Mouse (Mus musculus) MEL (cell line): ENCODE measurements around the gene Nipa1. TPM values are rescaled to one million over a fixed set of nuclear protein-coding genes. Genes with fewer than 3 reads are reported as not detected.

ENCODE experiments used
- DNase-seq: peaks from one replicate; pipeline ENCODE4 v3.0.0; 2011; ENCODE audit warnings: low read depth, low spot score
- H3K27ac ChIP-seq: 2 replicates; pipeline ENCODE4 v1.5.1; 2012; ENCODE audit warnings: low read depth, mild to moderate bottlenecking, control low read depth, low read length, moderate library complexity; ENCODE audit not compliant: control insufficient read depth
- H3K27me3 ChIP-seq, 2 experiments: fragments of 150-350 bp in 1 of 2; sonication (generic) in 1 of 2; 2 replicates each; pipeline ENCODE4 v1.6.1; 2012; ENCODE audit warnings: low read length in 2 of 2, mild to moderate bottlenecking in 2 of 2, improper control_type of control experiment in 1 of 2, moderate library complexity in 1 of 2; ENCODE audit not compliant: insufficient read depth in 2 of 2, control insufficient read depth in 1 of 2
- H3K36me3 ChIP-seq, 2 experiments: 2 replicates each; pipeline ENCODE4 v1.6.1; 2012 to 2014; ENCODE audit warnings: low read length in 2 of 2, improper control_type of control experiment in 1 of 2, inconsistent platforms in 1 of 2, mild to moderate bottlenecking in 1 of 2; ENCODE audit not compliant: insufficient read depth in 2 of 2, control insufficient read depth in 1 of 2
- H3K4me1 ChIP-seq, 2 experiments: fragments of 150-350 bp in 1 of 2; sonication (generic) in 1 of 2; 2 replicates each; pipeline ENCODE4 v1.6.1; 2012; ENCODE audit warnings: low read length in 2 of 2, improper control_type of control experiment in 1 of 2, mild to moderate bottlenecking in 1 of 2; ENCODE audit not compliant: insufficient read depth in 2 of 2, control insufficient read depth in 1 of 2
- H3K4me3 ChIP-seq, 2 experiments: fragments of 150-350 bp in 1 of 2; sonication (generic) in 1 of 2; 2 replicates each; pipeline ENCODE4 v1.5.1; 2012; ENCODE audit warnings: low read depth in 2 of 2, low read length in 2 of 2, mild to moderate bottlenecking in 2 of 2, moderate library complexity in 2 of 2, control low read depth in 1 of 2, improper control_type of control experiment in 1 of 2; ENCODE audit not compliant: control insufficient read depth in 1 of 2, insufficient read depth in 1 of 2
- H3K79me2 ChIP-seq: 2 replicates; pipeline ENCODE4 v1.6.1; 2012; ENCODE audit warnings: mild to moderate bottlenecking, low read length, moderate library complexity; ENCODE audit not compliant: control insufficient read depth, poor library complexity, insufficient read depth
- H3K9ac ChIP-seq: 2 replicates; pipeline ENCODE4 v1.6.1; 2012; ENCODE audit warnings: low read depth, mild to moderate bottlenecking, control low read depth, low read length, moderate library complexity; ENCODE audit not compliant: control insufficient read depth, poor library complexity, severe bottlenecking
- H3K9me3 ChIP-seq: fragments of 150-350 bp; sonication (generic); replicated peaks from 2 replicates; pipeline ENCODE4 v1.6.1; 2012; ENCODE audit warnings: mild to moderate bottlenecking, low read length, improper control_type of control experiment, moderate library complexity; ENCODE audit not compliant: insufficient read depth
- CHD2 ChIP-seq: IDR thresholded peaks from 2 replicates; pipeline ENCODE4 v1.6.1; 2011; ENCODE audit warnings: low read length, improper control_type of control experiment
- CTCF ChIP-seq, 3 experiments: IDR thresholded peaks in 2 of 3; conservative IDR thresholded peaks in 1 of 3; 2 replicates each; pipeline ENCODE4 v1.5.1; 2011 to 2012; ENCODE audit warnings: low read length in 3 of 3, low read depth in 2 of 3, mild to moderate bottlenecking in 2 of 3, improper control_type of control experiment in 1 of 3, inconsistent platforms in 1 of 3, mixed read lengths in 1 of 3, moderate library complexity in 1 of 3; ENCODE audit not compliant: control insufficient read depth in 1 of 3, insufficient read depth in 1 of 3, poor library complexity in 1 of 3, severe bottlenecking in 1 of 3
- ETS1 ChIP-seq: IDR thresholded peaks from 2 replicates; pipeline ENCODE4 v1.6.1; 2012; ENCODE audit warnings: low read depth, mild to moderate bottlenecking, inconsistent platforms, low read length, improper control_type of control experiment, moderate library complexity
- GABPA ChIP-seq: IDR thresholded peaks from 2 replicates; pipeline ENCODE4 v1.6.1; 2012; ENCODE audit warnings: low read depth, mild to moderate bottlenecking, inconsistent platforms, low read length, improper control_type of control experiment, moderate library complexity
- HCFC1 ChIP-seq: IDR thresholded peaks from 2 replicates; pipeline ENCODE4 v1.6.1; 2012; ENCODE audit warnings: low read depth, mild to moderate bottlenecking, inconsistent platforms, low read length, improper control_type of control experiment, moderate library complexity
- JUND ChIP-seq: IDR thresholded peaks from 2 replicates; pipeline ENCODE4 v1.6.1; 2011; ENCODE audit warnings: low read depth, mild to moderate bottlenecking, improper control_type of control experiment, low read length
- KAT2A ChIP-seq: conservative IDR thresholded peaks from 2 replicates; pipeline ENCODE4 v1.6.1; 2012; ENCODE audit warnings: low read depth, low read length, improper control_type of control experiment, inconsistent platforms
- MAFK ChIP-seq: IDR thresholded peaks from 2 replicates; pipeline ENCODE4 v1.6.1; 2011; ENCODE audit warnings: low read depth, mild to moderate bottlenecking, low read length, improper control_type of control experiment, borderline replicate concordance
- MAX ChIP-seq: IDR thresholded peaks from 2 replicates; pipeline ENCODE4 v1.6.1; 2011; ENCODE audit warnings: low read length, improper control_type of control experiment
- MAZ ChIP-seq: IDR thresholded peaks from 2 replicates; pipeline ENCODE4 v1.6.1; 2012; ENCODE audit warnings: low read depth, mild to moderate bottlenecking, inconsistent platforms, low read length, improper control_type of control experiment
- MYC ChIP-seq: IDR thresholded peaks from 2 replicates; pipeline ENCODE4 v1.6.1; 2011; ENCODE audit warnings: low read depth, mild to moderate bottlenecking, low read length, improper control_type of control experiment, moderate library complexity
- NELFE ChIP-seq: IDR thresholded peaks from 2 replicates; pipeline ENCODE4 v1.6.1; 2011; ENCODE audit warnings: low read depth, low read length, improper control_type of control experiment
- POLR2A ChIP-seq, 2 experiments: IDR thresholded peaks; 2 replicates each; pipeline ENCODE4 v1.6.1; 2011 to 2012; ENCODE audit warnings: low read length in 2 of 2, mild to moderate bottlenecking in 2 of 2, control low read depth in 1 of 2, improper control_type of control experiment in 1 of 2, low read depth in 1 of 2, moderate library complexity in 1 of 2; ENCODE audit not compliant: control insufficient read depth in 1 of 2, insufficient read depth in 1 of 2, poor library complexity in 1 of 2
- POLR2AphosphoS2 ChIP-seq: IDR thresholded peaks from 2 replicates; pipeline ENCODE4 v1.6.1; 2011; ENCODE audit warnings: low read length, improper control_type of control experiment
- RAD21 ChIP-seq: IDR thresholded peaks from 2 replicates; pipeline ENCODE4 v1.6.1; 2011; ENCODE audit warnings: mild to moderate bottlenecking, low read depth, low read length, improper control_type of control experiment
- SMC3 ChIP-seq: IDR thresholded peaks from 2 replicates; pipeline ENCODE4 v1.6.1; 2011; ENCODE audit warnings: low read depth, low read length, improper control_type of control experiment
- TBP ChIP-seq: IDR thresholded peaks from 2 replicates; pipeline ENCODE4 v1.8.0; 2011; ENCODE audit warnings: low read depth, low read length, improper control_type of control experiment
- USF1 ChIP-seq: IDR thresholded peaks from 2 replicates; pipeline ENCODE4 v1.6.1; 2014; ENCODE audit warnings: low read depth, mild to moderate bottlenecking, inconsistent platforms, low read length, improper control_type of control experiment, moderate library complexity
- ZC3H11A ChIP-seq: IDR thresholded peaks from 2 replicates; pipeline ENCODE4 v1.6.1; 2012; ENCODE audit warnings: low read depth, mild to moderate bottlenecking, inconsistent platforms, low read length, improper control_type of control experiment
- ZKSCAN1 ChIP-seq: IDR thresholded peaks from 2 replicates; pipeline ENCODE4 v1.6.1; 2012; ENCODE audit warnings: low read depth, mild to moderate bottlenecking, inconsistent platforms, low read length, improper control_type of control experiment, moderate library complexity
- ZMIZ1 ChIP-seq: IDR thresholded peaks from 2 replicates; pipeline ENCODE4 v1.6.1; 2012; ENCODE audit warnings: low read depth, mild to moderate bottlenecking, inconsistent platforms, low read length, improper control_type of control experiment, moderate library complexity
- ZNF384 ChIP-seq: IDR thresholded peaks from 2 replicates; pipeline ENCODE4 v1.6.1; 2012; ENCODE audit warnings: low read depth, mild to moderate bottlenecking, inconsistent platforms, low read length, improper control_type of control experiment
- polyA plus RNA-seq, 2 experiments: library from polyadenylated mRNA; stranded (reverse) in 1 of 2; unstranded in 1 of 2; fragments of >175 nt in 1 of 2; fragments of >200 nt in 1 of 2; gene quantifications; 2 replicates each; pipeline versions ENCODE4 v1.2.1 to v1.2.4; 2012; ENCODE audit warnings: low replicate concordance in 2 of 2, low read depth in 1 of 2; ENCODE audit not compliant: insufficient read length in 2 of 2, insufficient read depth in 1 of 2, missing spikeins in 1 of 2
- total RNA-seq: library from RNA; depleted of rRNA; stranded (reverse); fragments of 300-350 nt; gene quantifications from 2 replicates; pipeline ENCODE4 v1.2.3, GENCODE M21; 2012

The Nipa1 gene
- total and polyA plus RNA-seq, 3 experiments, result 13.0 to 14.8 TPM; not detected in 1

- Histone ChIP-seq H3K36me3 (peaks cover 4 to 11% of the 10 kb centered on the region in 2 experiments; a peak in 3 of 4 replicates), H3K9ac (no peak overlapping the region), H3K79me2 (no peaks in the 10 kb centered on the region), H3K9me3 (no peaks in the 10 kb centered on the region), H3K4me1 (no peaks in the 10 kb centered on the region; a peak in 1 of 4 replicates), H3K27ac (no peak overlapping the region), H3K4me3 (no peak overlapping the region), H3K27me3 (no peaks in the 10 kb centered on the region)
- DNase-seq, result no peak
- no peak for TF ChIP-seq MAFK
- no peak for TF ChIP-seq TBP
- no peak for TF ChIP-seq MAX
- TF ChIP-seq SMC3, result no peak
- no peak for TF ChIP-seq ZKSCAN1
- TF ChIP-seq NELFE, result no peak
- TF ChIP-seq POLR2A (IDR thresholded peaks at IDR 0.05; ENCODE audit: control insufficient read depth in 1 of 2, insufficient read depth in 1 of 2, low read depth in 1 of 2, low read length in 2 of 2, poor library complexity in 1 of 2), result no peak
- TF ChIP-seq JUND, result no peak
- TF ChIP-seq ZMIZ1, result no peak
- no peak for TF ChIP-seq ZC3H11A
- no peak for TF ChIP-seq MYC
- TF ChIP-seq ETS1, result no peak
- no peak for TF ChIP-seq GABPA
- TF ChIP-seq HCFC1, result no peak
- TF ChIP-seq, all 39 proteins: peak for 0
Measured at GRCm38 (mm10) chr7:55938341-55938740, 81.4 kb downstream of the Nipa1 start.

- Histone ChIP-seq H3K9ac (no peak overlapping the region), H3K4me1 (no peaks in the 10 kb centered on the region; a peak in 1 of 4 replicates), H3K36me3 (peaks cover 4 to 13% of the 10 kb centered on the region in 2 experiments; a peak in 3 of 4 replicates), H3K4me3 (no peak overlapping the region), H3K79me2 (no peaks in the 10 kb centered on the region), H3K27me3 (no peaks in the 10 kb centered on the region), H3K9me3 (no peaks in the 10 kb centered on the region), H3K27ac (no peak overlapping the region; the same call in 1 of the 2 replicates)
- DNase-seq, result peak; percentile 35
- no peak for TF ChIP-seq MAZ
- TF ChIP-seq TBP, result no peak
- no peak for TF ChIP-seq ZNF384
- TF ChIP-seq USF1, result no peak
- TF ChIP-seq CHD2, result no peak
- TF ChIP-seq KAT2A, result no peak
- no peak for TF ChIP-seq RAD21
- TF ChIP-seq CTCF (IDR thresholded peaks at IDR 0.05 in 2 of 3, conservative IDR thresholded peaks at IDR 0.05 in 1 of 3; ENCODE audit: control insufficient read depth in 1 of 3, insufficient read depth in 1 of 3, low read depth in 2 of 3, low read length in 3 of 3, poor library complexity in 1 of 3, severe bottlenecking in 1 of 3), result no peak
- TF ChIP-seq POLR2AphosphoS2, result no peak
- TF ChIP-seq ETS1, result no peak
Measured at GRCm38 (mm10) chr7:55935025-55935424, 84.7 kb downstream of the Nipa1 start.
